Mouse (Mus musculus) E14TG2a.4 (cell line): ENCODE results near the gene Gm19426.

Experiments used
- CTCF ChIP-seq: conservative IDR thresholded peaks from 2 replicates; pipeline ENCODE4 v1.5.1; 2014; ENCODE audit warnings: low read length
- POU5F1 ChIP-seq: IDR thresholded peaks from 2 replicates; pipeline ENCODE4 v1.6.1; 2014; ENCODE audit warnings: low read length, borderline replicate concordance

DNA sequence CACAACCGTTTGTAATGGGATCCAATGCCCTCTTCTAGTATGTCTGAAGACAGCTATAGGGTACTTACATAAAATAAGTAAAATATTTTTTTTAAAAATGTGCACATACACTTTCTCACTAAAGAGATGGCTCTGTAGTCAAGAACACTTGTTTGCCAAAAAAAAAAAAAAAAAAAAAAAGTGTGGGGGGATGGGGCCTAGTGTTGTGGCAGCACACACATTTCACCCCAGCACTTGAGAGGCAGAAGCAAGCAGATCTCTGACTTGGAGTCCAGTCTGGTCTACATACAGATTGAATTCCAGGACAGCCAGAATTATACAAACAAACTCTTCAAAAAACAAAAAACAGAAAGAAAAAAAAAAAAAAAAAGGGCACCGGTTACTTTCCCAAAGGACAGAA is 22.7 kb downstream of the Gm19426 start:
- TF ChIP-seq CTCF (no peak), POU5F1 (no peak)
